Mouse (Mus musculus) CH12.LX (cell line): ENCODE results near the gene Slc26a6.

Experiments
- CTCF ChIP-seq, 2 experiments: IDR thresholded peaks in 1 of 2; conservative IDR thresholded peaks in 1 of 2; 2 replicates each; pipeline ENCODE4 v1.5.1; 2011 to 2012; ENCODE audit warnings: low read depth in 2 of 2, low read length in 2 of 2, improper control_type of control experiment in 1 of 2, inconsistent platforms in 1 of 2, mild to moderate bottlenecking in 1 of 2, moderate library complexity in 1 of 2
- NRF1 ChIP-seq: IDR thresholded peaks from 2 replicates; pipeline ENCODE4 v1.6.1; 2014; ENCODE audit warnings: low read depth, mild to moderate bottlenecking, inconsistent platforms, low read length, improper control_type of control experiment, moderate library complexity
- RCOR1 ChIP-seq: conservative IDR thresholded peaks from 2 replicates; pipeline ENCODE4 v1.6.1; 2012; ENCODE audit warnings: low read depth, mild to moderate bottlenecking, inconsistent platforms, low read length, improper control_type of control experiment
- USF1 ChIP-seq: IDR thresholded peaks from 2 replicates; pipeline ENCODE4 v1.6.1; 2014; ENCODE audit warnings: low read depth, mild to moderate bottlenecking, inconsistent platforms, low read length, improper control_type of control experiment

- no peak for TF ChIP-seq USF1
- no peak for TF ChIP-seq CTCF (conservative IDR thresholded peaks at IDR 0.05 in 1 of 2, IDR thresholded peaks at IDR 0.05 in 1 of 2; ENCODE audit: low read depth in 2 of 2, low read length in 2 of 2)
- no peak for TF ChIP-seq NRF1
- TF ChIP-seq RCOR1: no peak
Observed at GRCm38 (mm10) chr9:108847374-108847773, 5.7 kb upstream of the Slc26a6 start.
